Mouse (Mus musculus) C2C12 (cell line): ENCODE data around the gene Arhgef19. TPM values are rescaled to one million over a fixed set of nuclear protein-coding genes. Genes with fewer than 3 reads are reported as not detected.

Source experiments
- H3K27me3 ChIP-seq: one replicate; pipeline ENCODE4 v1.6.1; 2011; ENCODE audit not compliant: control insufficient read depth, insufficient read depth, insufficient read length
- H3K36me3 ChIP-seq: one replicate; pipeline ENCODE4 v1.6.1; 2011; ENCODE audit not compliant: control insufficient read depth, insufficient read depth
- H3K4me3 ChIP-seq: one replicate; pipeline ENCODE4 v1.5.1; 2011; ENCODE audit warnings: mild to moderate bottlenecking, control low read depth; ENCODE audit not compliant: poor library complexity, insufficient read depth, severe bottlenecking
- H3K79me2 ChIP-seq: one replicate; pipeline ENCODE4 v1.6.1; 2011; ENCODE audit not compliant: control insufficient read depth, insufficient read depth
- H3K79me3 ChIP-seq: one replicate; pipeline ENCODE4 v1.6.1; 2011; ENCODE audit warnings: low read depth, control low read depth
- H3ac ChIP-seq: one replicate; pipeline ENCODE3; 2011; ENCODE audit warnings: low read depth; ENCODE audit not compliant: control insufficient read depth, insufficient read length
- CEBPB ChIP-seq: IDR thresholded peaks from one replicate; pipeline ENCODE4 v1.6.1; 2011; ENCODE audit warnings: low read depth, mild to moderate bottlenecking, control low read depth, moderate library complexity
- CTCF ChIP-seq: IDR thresholded peaks from one replicate; pipeline ENCODE4 v1.5.1; 2011; ENCODE audit not compliant: control insufficient read depth, insufficient read depth, insufficient read length
- FOSL1 ChIP-seq: IDR thresholded peaks from one replicate; pipeline ENCODE4 v1.8.0; 2011; ENCODE audit warnings: mild to moderate bottlenecking, low read length; ENCODE audit not compliant: poor library complexity, insufficient read depth, severe bottlenecking
- MAX ChIP-seq: IDR thresholded peaks from one replicate; pipeline ENCODE4 v1.6.1; 2011; ENCODE audit warnings: mild to moderate bottlenecking, control low read depth
- MYOD1 ChIP-seq: IDR thresholded peaks from one replicate; pipeline ENCODE4 v1.6.1; 2011; ENCODE audit warnings: low read depth; ENCODE audit not compliant: control insufficient read depth, insufficient read length
- MYOG ChIP-seq: IDR thresholded peaks from one replicate; pipeline ENCODE4 v1.6.1; 2011; ENCODE audit not compliant: control insufficient read depth, insufficient read length; ENCODE audit errors: extremely low read depth
- USF1 ChIP-seq: IDR thresholded peaks from one replicate; pipeline ENCODE4 v1.6.1; 2011; ENCODE audit warnings: low read depth, mild to moderate bottlenecking, control low read depth, moderate library complexity
- polyA plus RNA-seq: library from polyadenylated mRNA; unstranded; fragments of >200 nt; fragmentation: generic; extraction: Trizol; gene quantifications from one replicate; pipeline ENCODE4 v1.2.1, GENCODE M21; 2012; ENCODE audit warnings: missing spikeins

The Arhgef19 gene
- polyA plus RNA-seq, 1 experiment = 26.7 TPM

DNA sequence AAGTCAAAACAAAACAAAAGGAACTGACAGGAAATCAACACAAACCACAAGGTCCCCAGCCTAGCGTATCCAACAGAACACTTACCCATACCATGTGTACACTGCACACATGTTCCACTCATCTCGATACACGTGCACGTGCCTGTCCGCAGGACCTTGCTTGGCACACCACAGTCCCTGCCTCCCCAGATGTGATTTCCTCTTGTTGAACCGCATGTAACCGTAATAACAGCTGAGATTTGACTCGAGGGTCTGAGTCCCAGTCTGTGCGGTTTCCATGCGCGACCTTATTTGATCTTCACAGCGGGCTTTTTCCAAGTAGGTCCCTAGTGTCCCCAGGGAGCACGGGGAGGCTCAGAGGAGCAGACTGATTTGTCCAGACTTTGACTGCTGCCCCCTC lies 60.1 kb downstream of the Arhgef19 start:
- Histone ChIP-seq H3K27me3 (no peaks in the 10 kb centered on the region), H3ac (no peak overlapping the region), H3K79me3 (peaks cover 32% of the 10 kb centered on the region), H3K36me3 (peaks cover 17% of the 10 kb centered on the region), H3K79me2 (peaks cover 51% of the 10 kb centered on the region), H3K4me3 (no peak overlapping the region)
- TF ChIP-seq MAX (no peak), USF1 (no peak), CTCF (no peak), FOSL1 (no peak), MYOG (no peak), CEBPB (no peak), MYOD1 (no peak)

- peaks cover 59% of the 10 kb centered on the region for H3K79me2 ChIP-seq
- no peak for TF ChIP-seq MYOD1
- TF ChIP-seq CEBPB = no peak
- H3K4me3 ChIP-seq = no peak overlapping the region
- H3K79me3 ChIP-seq = peaks cover 40% of the 10 kb centered on the region
- H3ac ChIP-seq = no peak overlapping the region
- no peaks in the 10 kb centered on the region for H3K27me3 ChIP-seq
- peaks cover 25% of the 10 kb centered on the region for H3K36me3 ChIP-seq
Observed at GRCm38 (mm10) chr4:141300196-141300595, 60.9 kb downstream of the Arhgef19 start.

GRCm38 (mm10) chr4:141301116-141301553 lies 61.8 kb downstream of the Arhgef19 start, which contains the start of gene Epha2:
Gene Epha2, plus strand, starts transcription at chr4:141301240.
- peaks cover 34% of the 10 kb centered on the region for H3K36me3 ChIP-seq
- peak within 1 kb of the TSS; percentile 100 for H3ac ChIP-seq
- no peaks in the 10 kb centered on the region for H3K27me3 ChIP-seq
- H3K4me3 ChIP-seq = peak within 1 kb of the TSS; percentile 94
- TF ChIP-seq MYOD1 (no peak), CEBPB (no peak), FOSL1 (no peak), MYOG (no peak)
- peaks cover 69% of the 10 kb centered on the region for H3K79me2 ChIP-seq
- peaks cover 50% of the 10 kb centered on the region for H3K79me3 ChIP-seq

DNA sequence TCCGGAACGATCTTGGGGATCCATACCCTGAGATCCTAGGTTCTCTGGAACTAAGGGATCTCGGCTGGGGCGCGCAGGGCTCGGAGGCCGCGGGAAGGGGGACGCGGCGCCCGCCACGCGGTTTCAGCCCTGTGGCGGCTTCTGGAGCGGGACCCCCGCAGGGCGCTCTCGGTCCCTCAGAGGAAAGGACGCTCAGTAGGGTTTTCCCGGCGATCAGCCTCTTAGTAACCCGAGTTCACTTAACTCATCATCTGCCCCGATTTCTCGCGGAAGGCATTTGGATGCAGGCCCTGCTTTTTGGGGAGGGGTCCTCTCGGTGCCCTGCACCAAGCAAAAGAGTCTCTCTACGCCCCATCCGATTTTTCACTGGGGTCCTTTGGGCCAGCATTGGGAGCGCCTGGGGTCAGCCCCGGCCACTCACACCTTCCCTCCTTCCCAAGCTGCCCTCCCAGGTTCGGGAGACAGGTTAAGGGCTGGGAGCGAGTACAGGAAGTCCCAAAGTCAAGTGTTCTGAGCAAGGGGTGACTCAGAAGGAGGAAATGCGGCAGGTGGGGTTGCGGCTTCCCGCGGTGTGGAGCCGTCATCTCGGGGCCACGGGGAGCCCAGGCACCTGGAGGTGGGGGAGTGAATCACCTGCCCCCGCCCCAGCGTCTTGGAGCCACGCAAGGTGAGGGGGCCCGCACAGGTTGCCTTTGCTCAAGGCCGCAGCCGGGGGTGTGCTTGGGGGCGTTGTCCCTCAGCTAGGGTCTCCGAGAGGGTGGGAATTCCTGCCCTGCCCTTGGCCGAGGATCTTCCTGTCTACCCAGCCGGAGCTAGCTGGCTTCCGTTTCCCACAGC lies 62.5 kb downstream of the Arhgef19 start:
- peaks cover 41% of the 10 kb centered on the region for H3K36me3 ChIP-seq
- H3K79me2 ChIP-seq = peaks cover 75% of the 10 kb centered on the region
- H3K27me3 ChIP-seq = no peaks in the 10 kb centered on the region
- peak overlapping the region; percentile 100 for H3ac ChIP-seq
- H3K4me3 ChIP-seq = peak overlapping the region; percentile 94
- TF ChIP-seq MAX = no peak
- TF ChIP-seq MYOD1 = peak; percentile 44
- no peak for TF ChIP-seq CEBPB
- peaks cover 56% of the 10 kb centered on the region for H3K79me3 ChIP-seq

DNA sequence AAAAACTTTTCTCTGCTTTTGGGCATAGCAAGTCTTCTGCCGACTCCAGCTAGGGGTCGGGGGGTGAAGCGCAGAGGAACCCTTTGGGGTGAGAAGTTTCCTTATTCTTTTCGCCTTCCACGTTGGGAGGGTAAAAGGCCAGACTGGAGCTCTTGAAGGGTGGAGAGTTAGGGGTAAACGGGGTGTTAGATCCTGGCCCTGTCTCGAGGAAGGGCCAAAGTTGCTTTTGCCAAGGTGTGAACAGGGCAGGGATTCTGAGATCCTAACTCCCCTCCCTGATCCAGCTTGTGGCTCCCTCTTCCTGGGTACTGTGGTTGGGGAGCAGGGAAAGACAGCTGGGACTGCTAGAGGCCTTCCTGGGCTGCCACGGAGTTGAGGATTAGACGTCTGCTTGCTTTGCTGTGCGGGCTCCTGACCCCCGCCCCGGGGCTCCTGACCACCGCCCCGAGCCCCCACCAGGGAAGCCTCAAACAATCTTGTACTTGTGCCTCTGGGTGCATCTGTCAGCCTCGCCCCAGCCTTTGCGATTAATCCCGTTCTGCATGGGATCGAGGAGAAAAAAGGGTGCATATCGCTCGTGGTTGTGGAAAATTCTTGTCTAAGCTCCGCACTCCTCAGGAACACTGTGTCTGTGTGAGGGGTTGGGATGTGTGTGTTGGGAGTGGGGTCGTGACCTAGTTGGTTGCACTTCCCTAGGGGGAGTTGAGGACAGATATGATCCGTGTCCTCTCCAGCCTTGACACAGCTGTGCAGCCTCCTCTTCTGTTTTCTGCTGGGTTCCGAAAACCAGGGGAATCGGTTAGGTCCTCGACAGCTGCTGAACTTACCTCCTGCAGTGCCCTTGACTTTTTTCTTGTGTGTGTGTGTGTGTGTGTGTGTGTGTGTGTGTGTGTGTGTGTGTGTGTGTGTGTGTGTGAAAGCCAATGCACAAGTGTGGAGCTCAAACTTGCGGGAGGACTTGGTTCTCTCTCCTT lies 63.4 kb downstream of the Arhgef19 start:
- TF ChIP-seq MYOD1 (no peak), FOSL1 (no peak), USF1 (no peak), CEBPB (no peak), MYOG (no peak), MAX (no peak), CTCF (no peak)
- peaks cover 50% of the 10 kb centered on the region for H3K36me3 ChIP-seq
- H3K79me2 ChIP-seq = peaks cover 84% of the 10 kb centered on the region
- peaks cover 64% of the 10 kb centered on the region for H3K79me3 ChIP-seq
- H3K4me3 ChIP-seq = peak overlapping the region; percentile 94
- H3K27me3 ChIP-seq = no peaks in the 10 kb centered on the region
- peak overlapping the region; percentile 100 for H3ac ChIP-seq
